Mouse (Mus musculus) stomach, embryonic 14.5 days (tissue): ENCODE measurements around the gene Mthfr. TPM values are rescaled to one million over a fixed set of nuclear protein-coding genes. Genes with fewer than 3 reads are reported as not detected.

Experiments used
- ATAC-seq: fragments of 200-750 bp; cut with Nextera tagmentation; 2 replicates; pipeline ENCODE4 v1.8.0; 2017; ENCODE audit warnings: low read depth, moderate TSS enrichment; ENCODE audit not compliant: insufficient number of reproducible peaks, insufficient read depth, low FRiP score
- H3K27ac ChIP-seq: fragments of 300-500 bp; sonication (generic); 2 replicates; pipeline ENCODE4 v1.5.1; 2014; ENCODE audit warnings: mild to moderate bottlenecking, low read length, moderate library complexity, mixed read lengths
- H3K27me3 ChIP-seq: fragments of 300-500 bp; sonication (generic); 2 replicates; pipeline ENCODE4 v1.6.1; 2014; ENCODE audit warnings: low read length, control low read depth, mixed read lengths; ENCODE audit not compliant: control insufficient read depth, insufficient read depth
- H3K36me3 ChIP-seq: fragments of 300-500 bp; sonication (generic); 2 replicates; pipeline ENCODE4 v1.6.1; 2014; ENCODE audit warnings: mild to moderate bottlenecking, control low read depth, low read length, moderate library complexity, mixed read lengths; ENCODE audit not compliant: control insufficient read depth, insufficient read depth
- H3K4me1 ChIP-seq: fragments of 300-500 bp; sonication (generic); 2 replicates; pipeline ENCODE4 v1.6.1; 2014; ENCODE audit warnings: low read length, control low read depth, mixed read lengths; ENCODE audit not compliant: control insufficient read depth, insufficient read depth
- H3K4me2 ChIP-seq: fragments of 300-500 bp; sonication (generic); replicated peaks from 2 replicates; pipeline ENCODE4 v1.6.1; 2014; ENCODE audit warnings: low read depth, low read length, control low read depth
- H3K4me3 ChIP-seq: fragments of 300-500 bp; sonication (generic); 2 replicates; pipeline ENCODE4 v1.5.1; 2014; ENCODE audit warnings: low read depth, low read length, control low read depth
- H3K9ac ChIP-seq: fragments of 300-500 bp; sonication (generic); replicated peaks from 2 replicates; pipeline ENCODE4 v1.6.1; 2014; ENCODE audit warnings: low read depth, mild to moderate bottlenecking, control low read depth, low read length, moderate library complexity, mixed read lengths
- H3K9me3 ChIP-seq: fragments of 300-500 bp; sonication (generic); 2 replicates; pipeline ENCODE4 v1.6.1; 2016; ENCODE audit warnings: low read depth, low read length, control low read depth; ENCODE audit not compliant: control insufficient read depth
- WGBS: fragments of 180-500 bp; shearing (Covaris S2); extraction: QIAGEN DNeasy Blood & Tissue Kit; methylation state at CpG from one replicate; pipeline ENCODE4 v1.1.7; 2014; 5-methylcytosine and 5-hydroxymethylcytosine counted together
- polyA plus RNA-seq: library from polyadenylated mRNA; unstranded; fragments of >200 nt; fragmentation: Nextera tagmentation; extraction: Ambion mirVana; gene quantifications from 2 replicates; pipeline ENCODE4 v1.2.1, GENCODE M21; 2014

Gene Mthfr
- polyA plus RNA-seq, 1 experiment from 2014 or later = 18.0 TPM

GRCm38 (mm10) chr4:148085131-148085906, 46.4 kb downstream of the Mthfr start:
- WGBS = 41% methylated on average over 10 of the region's 10 CpGs
- H3K27ac ChIP-seq = no peak overlapping the region
- H3K9ac ChIP-seq = no peak overlapping the region
- peaks cover 16% of the 10 kb centered on the region; the same call in 1 of the 2 replicates for H3K4me1 ChIP-seq
- H3K9me3 ChIP-seq = no peaks in the 10 kb centered on the region
- no peak overlapping the region for H3K4me2 ChIP-seq
- no peaks in the 10 kb centered on the region for H3K27me3 ChIP-seq
- no peak for ATAC-seq
- H3K4me3 ChIP-seq = no peak overlapping the region
- H3K36me3 ChIP-seq = no peaks in the 10 kb centered on the region; the same call in 1 of the 2 replicates

- Histone ChIP-seq H3K4me1 (peaks cover 16% of the 10 kb centered on the region; the same call in 1 of the 2 replicates), H3K4me2 (no peak overlapping the region), H3K4me3 (no peak overlapping the region), H3K36me3 (no peaks in the 10 kb centered on the region; the same call in 1 of the 2 replicates), H3K9me3 (no peaks in the 10 kb centered on the region), H3K27me3 (no peaks in the 10 kb centered on the region), H3K9ac (no peak overlapping the region), H3K27ac (no peak overlapping the region)
- ATAC-seq = no peak
- whole genome bisulfite sequencing = 76% methylated on average over 3 of the region's 3 CpGs
Measured at GRCm38 (mm10) chr4:148085907-148086305, 47.0 kb downstream of the Mthfr start.

GRCm38 (mm10) chr4:148087091-148087906, 48.4 kb downstream of the Mthfr start:
- H3K4me2 ChIP-seq = peak overlapping the region; percentile 87

GRCm38 (mm10) chr4:148087907-148088527, 49.1 kb downstream of the Mthfr start, which contains the start of gene Agtrap:
Gene Agtrap, minus strand, starts transcription at chr4:148088031.
- no peaks in the 10 kb centered on the region for H3K9me3 ChIP-seq
- H3K4me2 ChIP-seq = peak within 1 kb of the TSS; percentile 87
- peak; percentile 92 for ATAC-seq
- H3K4me3 ChIP-seq = peak within 1 kb of the TSS; percentile 78
- H3K4me1 ChIP-seq = peaks cover 16% of the 10 kb centered on the region; the same call in 1 of the 2 replicates
- no peaks in the 10 kb centered on the region for H3K36me3 ChIP-seq
- H3K27ac ChIP-seq = peak within 1 kb of the TSS; percentile 1; the same call in 1 of the 2 replicates
- peak within 1 kb of the TSS; percentile 64 for H3K9ac ChIP-seq
- WGBS = 5% methylated on average over 34 of the region's 34 CpGs
- H3K27me3 ChIP-seq = no peaks in the 10 kb centered on the region

More at GRCm38 (mm10) chr4:148087091-148087906, 48.4 kb downstream of the Mthfr start:
- 3% methylated on average over 30 of the region's 30 CpGs for WGBS
- no peaks in the 10 kb centered on the region for H3K9me3 ChIP-seq
- H3K27ac ChIP-seq = peak overlapping the region; percentile 1; the same call in 1 of the 2 replicates
- peak; percentile 34; the same call in 1 of the 2 replicates for ATAC-seq
- H3K9ac ChIP-seq = peak overlapping the region; percentile 64
- peaks cover 16% of the 10 kb centered on the region; the same call in 1 of the 2 replicates for H3K4me1 ChIP-seq
- H3K27me3 ChIP-seq = no peaks in the 10 kb centered on the region
- no peaks in the 10 kb centered on the region for H3K36me3 ChIP-seq
- peak overlapping the region; percentile 78 for H3K4me3 ChIP-seq

GRCm38 (mm10) chr4:148089166-148089565, 50.3 kb downstream of the Mthfr start:
- WGBS = 62% methylated on average over 4 of the region's 4 CpGs
- H3K4me3 ChIP-seq = no peak overlapping the region
- no peak overlapping the region for H3K9ac ChIP-seq
- H3K27me3 ChIP-seq = no peaks in the 10 kb centered on the region
- no peak for ATAC-seq
- peaks cover 8% of the 10 kb centered on the region; the same call in 1 of the 2 replicates for H3K4me1 ChIP-seq
- no peak overlapping the region for H3K27ac ChIP-seq
- H3K9me3 ChIP-seq = no peaks in the 10 kb centered on the region
- no peak overlapping the region for H3K4me2 ChIP-seq
- no peaks in the 10 kb centered on the region for H3K36me3 ChIP-seq

- ATAC-seq = no peak
- H3K27me3 ChIP-seq = no peaks in the 10 kb centered on the region
- H3K4me1 ChIP-seq = peaks cover 5% of the 10 kb centered on the region; the same call in 1 of the 2 replicates
- no peak overlapping the region for H3K4me2 ChIP-seq
- 81% methylated on average over 1 of the region's 1 CpGs for WGBS
- no peak overlapping the region for H3K4me3 ChIP-seq
- no peak overlapping the region for H3K9ac ChIP-seq
- H3K27ac ChIP-seq = no peak overlapping the region
- no peaks in the 10 kb centered on the region for H3K9me3 ChIP-seq
- H3K36me3 ChIP-seq = no peaks in the 10 kb centered on the region
Measured at GRCm38 (mm10) chr4:148091181-148091580, 52.3 kb downstream of the Mthfr start.

- ATAC-seq = no peak
- 86% methylated on average over 11 of the region's 11 CpGs for WGBS
- H3K9ac ChIP-seq = no peak overlapping the region
- no peaks in the 10 kb centered on the region for H3K36me3 ChIP-seq
- H3K27ac ChIP-seq = no peak overlapping the region
- H3K9me3 ChIP-seq = no peaks in the 10 kb centered on the region
- no peak overlapping the region for H3K4me2 ChIP-seq
- no peak overlapping the region for H3K4me3 ChIP-seq
- no peaks in the 10 kb centered on the region for H3K27me3 ChIP-seq
- H3K4me1 ChIP-seq = no peaks in the 10 kb centered on the region
Measured at GRCm38 (mm10) chr4:148092551-148093271, 53.8 kb downstream of the Mthfr start.
